Mouse (Mus musculus) megakaryocyte, embryonic 14.5 days (primary cell): Measurements from ENCODE around the gene Cfap74.

Experiments
- FLI1 ChIP-seq: IDR thresholded peaks from 2 replicates; pipeline ENCODE4 v1.6.1; 2012; ENCODE audit warnings: low read length, inconsistent platforms, mixed read lengths
- GATA1 ChIP-seq: IDR thresholded peaks from 3 replicates; pipeline ENCODE4 v1.6.1; 2012; ENCODE audit warnings: mixed read lengths, low read length, inconsistent platforms, borderline replicate concordance

- TF ChIP-seq GATA1 (no peak), FLI1 (no peak)
These were observed 80.3 kb downstream of the Cfap74 start for GRCm38 (mm10) chr4:155489101-155489970.
